Mouse (Mus musculus): ENCODE data around the gene Tmem245.

- no peak for TF ChIP-seq MAFK (IDR thresholded peaks at IDR 0.05; ENCODE audit: borderline replicate concordance, low read depth, low read length)
- TF ChIP-seq CTCF (IDR thresholded peaks at IDR 0.05 in 2 of 3, conservative IDR thresholded peaks at IDR 0.05 in 1 of 3; ENCODE audit: control insufficient read depth in 1 of 3, insufficient read depth in 1 of 3, low read depth in 2 of 3, low read length in 3 of 3, poor library complexity in 1 of 3, severe bottlenecking in 1 of 3): no peak
- TF ChIP-seq KAT2A (conservative IDR thresholded peaks at IDR 0.05; ENCODE audit: low read depth, low read length): no peak
- TF ChIP-seq USF2 (IDR thresholded peaks at IDR 0.05; ENCODE audit: borderline replicate concordance in 1 of 2, insufficient read depth in 1 of 2, low read depth in 1 of 2, low read length in 2 of 2): no peak
- TF ChIP-seq GATA1 (IDR thresholded peaks at IDR 0.05; ENCODE audit: low read depth, low read length): no peak
- no peak for TF ChIP-seq CHD1 (IDR thresholded peaks at IDR 0.05; ENCODE audit: low read depth, low read length)
- TF ChIP-seq JUND (IDR thresholded peaks at IDR 0.05; ENCODE audit: low read depth, low read length): no peak
- TF ChIP-seq ZNF384 (IDR thresholded peaks at IDR 0.05; ENCODE audit: low read depth, low read length): no peak
- TF ChIP-seq NRF1 (IDR thresholded peaks at IDR 0.05; ENCODE audit: insufficient read depth, low read depth, low read length, poor library complexity, severe bottlenecking): no peak
These were observed 6.0 kb upstream of the Tmem245 start for GRCm38 (mm10) chr4:56953235-56953634.
